Mouse (Mus musculus): ENCODE data around the gene Kcnj3. TPM values are rescaled to one million over a fixed set of nuclear protein-coding genes. Genes with fewer than 3 reads are reported as not detected.
"Not testable (repeated sequence)": the region's sequence is repeated elsewhere in the genome, so short reads cannot be mapped to it uniquely, and the experiment has no call there.

The Kcnj3 gene
- total RNA-seq (2015), result not detected in 2 replicates
- total RNA-seq (2017), result not detected in 2 replicates

DNA sequence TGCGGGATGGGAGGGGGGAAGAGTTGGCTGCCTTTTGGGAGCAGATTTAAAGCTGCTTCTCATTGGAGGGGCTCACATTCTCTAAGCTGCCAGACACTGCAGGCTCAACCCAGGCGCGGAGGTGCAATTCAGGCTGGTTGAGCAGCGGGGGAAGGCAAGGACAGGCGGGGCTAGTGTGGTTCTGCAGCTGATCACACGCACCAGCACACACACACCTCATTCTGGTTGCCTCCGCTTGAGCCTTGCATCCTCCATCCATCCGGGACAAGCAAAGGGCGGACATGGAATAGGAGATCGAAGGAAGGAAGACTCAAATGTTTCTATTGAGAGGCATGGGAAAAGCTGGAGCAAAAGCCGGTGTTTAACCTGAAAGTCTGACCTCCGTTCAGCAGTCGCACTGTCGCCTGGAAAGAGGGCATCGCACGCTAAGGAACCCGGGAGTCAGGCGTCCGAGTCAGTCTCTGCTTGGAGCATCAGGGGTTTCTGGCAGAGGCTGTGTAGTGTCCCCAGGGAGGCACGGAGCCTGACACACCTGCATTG, at the start of gene Kcnj3:
Kcnj3 (plus strand) TSS at position 250 of the 540 bp plus-strand sequence.
- ATAC-seq (ENCODE audit: poor library complexity, severe bottlenecking), result no peak

GRCm38 (mm10) chr2:55390330-55390989, 45.3 kb upstream of the Kcnj3 start:
- no peak for ATAC-seq (ENCODE audit: poor library complexity, severe bottlenecking)

DNA sequence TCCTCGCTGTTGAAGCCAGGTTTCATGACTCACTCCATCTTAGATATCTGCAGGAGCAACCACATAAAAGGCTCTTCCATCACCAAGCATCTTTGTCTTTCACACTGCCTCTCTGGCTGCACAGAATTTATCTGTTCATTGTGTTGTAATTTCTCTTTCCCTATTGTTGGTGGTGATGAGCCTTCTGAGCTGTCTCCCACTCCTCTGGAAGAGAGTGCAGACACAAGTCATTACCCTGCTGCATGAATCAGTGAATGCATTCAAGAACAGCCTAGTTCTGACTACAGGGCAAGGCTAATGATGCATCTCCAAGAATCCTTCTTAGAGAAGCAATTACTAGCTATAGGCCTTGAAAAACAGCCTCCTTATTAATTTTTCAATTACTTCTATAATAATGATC, 30.5 kb upstream of the Kcnj3 start:
- no peak for ATAC-seq (ENCODE audit: poor library complexity, severe bottlenecking)

GRCm38 (mm10) chr2:55427633-55428032, 8.1 kb upstream of the Kcnj3 start:
- ATAC-seq (ENCODE audit: poor library complexity, severe bottlenecking), result no peak

- no peak for ATAC-seq (ENCODE audit: poor library complexity, severe bottlenecking)
Measured at GRCm38 (mm10) chr2:55432104-55432503, 3.7 kb upstream of the Kcnj3 start.

DNA sequence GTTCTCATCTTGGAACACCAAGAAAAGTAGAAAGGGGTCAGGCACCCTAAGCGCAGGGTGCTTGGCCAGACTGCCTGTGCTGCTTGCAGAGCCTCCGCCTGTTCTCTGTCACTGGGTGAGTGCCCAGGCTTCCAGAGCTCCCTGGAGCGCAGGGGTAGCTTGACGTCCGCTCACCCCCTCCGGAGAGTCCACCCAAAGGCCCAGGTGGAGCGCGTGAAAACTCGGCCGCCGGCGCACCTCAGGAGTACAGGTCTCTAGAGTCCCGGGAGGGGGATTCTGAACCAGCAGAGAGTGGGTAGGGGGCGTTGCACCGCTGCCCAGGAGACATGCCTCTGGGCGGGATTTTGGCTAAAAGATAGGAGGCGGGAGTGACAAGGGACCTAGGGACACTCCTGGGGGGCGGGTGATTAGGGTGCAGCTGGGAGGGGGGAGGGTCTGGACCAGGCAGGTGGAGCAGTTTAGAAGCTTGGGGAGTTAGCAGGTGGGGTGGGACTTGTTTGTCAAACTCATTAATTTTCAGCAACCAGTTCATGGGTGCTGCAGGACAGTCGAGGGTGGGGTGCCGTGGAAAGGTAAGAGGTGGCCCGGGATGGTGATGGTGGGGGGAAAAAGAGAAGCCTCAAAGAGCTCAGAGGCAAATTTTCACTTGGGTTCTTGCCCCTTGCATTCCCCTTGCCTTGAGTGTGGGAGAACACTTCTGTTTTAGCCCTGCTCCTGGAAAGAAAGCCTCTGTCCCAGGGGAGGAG, 664 bp downstream of the Kcnj3 start:
- ATAC-seq (ENCODE audit: poor library complexity, severe bottlenecking), result no peak

DNA sequence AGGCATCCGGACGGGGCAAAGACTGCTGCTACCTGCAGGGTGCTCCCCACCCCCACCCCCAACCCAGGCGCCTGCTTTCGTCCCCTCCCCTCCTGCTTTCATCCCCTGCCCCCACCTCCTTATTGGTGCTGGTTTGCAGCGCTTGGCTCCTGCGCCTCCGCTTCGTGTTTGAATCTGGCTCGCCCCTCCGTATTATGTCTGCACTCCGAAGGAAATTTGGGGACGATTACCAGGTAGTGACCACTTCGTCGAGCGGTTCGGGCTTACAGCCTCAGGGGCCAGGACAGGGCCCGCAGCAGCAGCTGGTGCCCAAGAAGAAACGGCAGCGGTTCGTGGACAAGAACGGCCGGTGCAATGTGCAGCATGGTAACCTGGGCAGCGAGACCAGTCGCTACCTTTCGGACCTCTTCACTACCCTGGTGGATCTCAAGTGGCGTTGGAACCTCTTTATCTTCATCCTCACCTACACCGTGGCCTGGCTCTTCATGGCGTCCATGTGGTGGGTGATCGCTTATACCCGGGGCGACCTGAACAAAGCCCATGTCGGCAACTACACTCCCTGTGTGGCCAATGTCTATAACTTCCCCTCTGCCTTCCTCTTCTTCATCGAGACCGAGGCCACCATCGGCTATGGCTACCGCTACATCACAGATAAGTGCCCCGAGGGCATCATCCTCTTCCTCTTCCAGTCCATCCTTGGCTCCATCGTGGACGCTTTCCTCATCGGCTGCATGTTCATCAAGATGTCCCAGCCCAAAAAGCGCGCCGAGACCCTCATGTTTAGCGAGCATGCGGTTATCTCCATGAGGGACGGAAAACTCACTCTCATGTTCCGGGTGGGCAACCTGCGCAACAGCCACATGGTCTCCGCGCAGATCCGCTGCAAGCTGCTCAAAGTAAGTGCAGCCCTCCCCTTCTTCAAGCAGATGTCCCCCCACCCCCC, 1.5 kb downstream of the Kcnj3 start:
- no peak for ATAC-seq (ENCODE audit: poor library complexity, severe bottlenecking)

- no peak for ATAC-seq (ENCODE audit: poor library complexity, severe bottlenecking)
Measured at GRCm38 (mm10) chr2:55437977-55438376, 2.2 kb downstream of the Kcnj3 start.

DNA sequence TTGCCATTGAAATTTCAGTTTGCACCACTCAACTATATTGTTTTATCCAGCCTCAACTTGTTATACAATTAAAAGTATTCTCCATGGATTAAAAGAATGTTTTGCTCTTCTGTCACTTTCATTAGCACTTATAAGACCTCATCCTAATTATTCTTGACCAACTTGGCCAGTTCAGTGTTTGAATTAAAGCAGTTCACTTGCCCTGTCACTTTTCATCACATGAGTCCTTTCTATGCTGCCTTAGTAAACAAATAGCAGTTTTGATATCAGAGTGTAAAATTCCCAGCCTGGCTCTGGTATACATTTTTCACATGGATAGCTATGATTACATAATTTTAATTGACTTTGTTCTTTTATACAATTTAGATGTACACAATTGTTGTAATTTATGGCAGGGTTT, 3.4 kb downstream of the Kcnj3 start:
- ATAC-seq (ENCODE audit: poor library complexity, severe bottlenecking), result no peak

GRCm38 (mm10) chr2:55442006-55442405, 6.2 kb downstream of the Kcnj3 start:
- ATAC-seq (ENCODE audit: poor library complexity, severe bottlenecking), result no peak

- ATAC-seq (ENCODE audit: poor library complexity, severe bottlenecking), result no peak
Measured at GRCm38 (mm10) chr2:55447298-55447697, 11.5 kb downstream of the Kcnj3 start.

GRCm38 (mm10) chr2:55450774-55451173, 15.0 kb downstream of the Kcnj3 start:
- no peak for ATAC-seq (ENCODE audit: poor library complexity, severe bottlenecking)

- ATAC-seq (ENCODE audit: poor library complexity, severe bottlenecking), result no peak
Measured at GRCm38 (mm10) chr2:55459195-55459594, 23.4 kb downstream of the Kcnj3 start.

GRCm38 (mm10) chr2:55469141-55469540, 33.4 kb downstream of the Kcnj3 start:
- no peak for ATAC-seq (ENCODE audit: poor library complexity, severe bottlenecking)

DNA sequence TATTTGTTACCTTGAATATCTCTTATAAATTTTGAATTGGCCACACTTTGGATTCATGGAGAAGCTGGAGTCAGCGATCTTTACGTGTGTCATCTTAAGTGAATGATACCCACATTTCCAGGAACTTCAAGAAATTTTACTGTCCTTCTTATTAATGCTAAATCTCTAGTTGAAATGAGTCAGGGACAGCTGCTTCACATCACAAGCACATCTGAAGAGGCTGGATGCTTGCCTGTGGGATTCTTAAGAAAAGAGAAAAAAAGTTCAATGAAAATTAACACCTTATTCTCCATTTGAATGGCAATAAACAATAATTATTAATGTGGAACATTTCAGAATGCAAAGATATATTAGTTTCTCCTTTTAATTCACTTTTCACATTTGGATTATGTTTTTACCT, 34.2 kb downstream of the Kcnj3 start:
- ATAC-seq (ENCODE audit: poor library complexity, severe bottlenecking), result no peak

- ATAC-seq (ENCODE audit: poor library complexity, severe bottlenecking), result no peak
Measured at GRCm38 (mm10) chr2:55479511-55479910, 43.7 kb downstream of the Kcnj3 start.

DNA sequence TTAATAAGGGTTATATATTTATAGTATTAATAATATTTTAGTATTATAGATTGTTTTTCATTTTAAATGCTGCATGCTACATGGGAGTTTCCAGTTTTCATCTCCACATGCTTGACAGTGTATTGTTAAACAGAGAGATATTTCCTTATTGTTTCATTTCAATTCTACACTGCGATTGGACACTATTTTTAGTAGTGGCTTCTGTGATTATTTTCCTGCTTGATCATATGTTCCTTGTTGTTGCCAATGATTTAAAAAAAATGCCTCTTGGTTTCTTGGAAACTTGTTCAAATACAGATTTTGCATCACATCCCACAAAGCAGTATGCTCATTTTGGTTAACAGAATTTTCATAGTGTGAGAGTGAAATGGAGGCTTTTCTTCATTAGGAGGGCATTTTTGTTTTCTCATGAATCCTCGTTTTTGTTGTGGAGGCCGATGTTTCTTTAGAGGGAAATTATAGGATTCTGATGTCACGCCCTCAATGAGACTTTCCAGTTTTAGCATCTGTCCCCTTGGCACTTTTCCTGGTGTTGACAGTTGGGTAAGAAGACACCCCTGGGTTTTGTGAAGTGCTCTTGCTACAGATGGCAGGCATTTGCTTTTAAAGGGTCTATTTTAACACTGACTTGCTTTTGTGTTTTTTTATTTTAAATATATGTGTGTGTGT, 44.3 kb downstream of the Kcnj3 start:
- no peak for ATAC-seq (ENCODE audit: poor library complexity, severe bottlenecking)

- ATAC-seq (ENCODE audit: poor library complexity, severe bottlenecking), result no peak
Measured at GRCm38 (mm10) chr2:55480602-55480965, 44.8 kb downstream of the Kcnj3 start.

- ATAC-seq (ENCODE audit: poor library complexity, severe bottlenecking), result not testable (repeated sequence)
Measured at GRCm38 (mm10) chr2:55485500-55486129, 49.8 kb downstream of the Kcnj3 start.

Measured in megakaryocyte, adult 5-6 weeks (primary cell).